Mouse (Mus musculus) spleen, adult 18-20 months (tissue): ENCODE data around the gene Rad54l.
A peak's percentile ranks its signal among the peaks of the same experiment; 100 is the strongest.

ENCODE experiments used
- DNase-seq, 2 experiments: peaks; one replicate each; pipeline ENCODE4 v3.0.0; 2022; ENCODE audit warnings: mixed read lengths in 2 of 2

Rad54l gene

GRCm38 (mm10) chr4:116073146-116073545, 50.3 kb downstream of the Rad54l start:
- no peak for DNase-seq

- no peak for DNase-seq
These were observed 53.4 kb downstream of the Rad54l start for GRCm38 (mm10) chr4:116070116-116070515.

- no peak for DNase-seq
These were observed 59.6 kb downstream of the Rad54l start for GRCm38 (mm10) chr4:116063855-116064254.

GRCm38 (mm10) chr4:116059012-116059726, 64.3 kb downstream of the Rad54l start:
- DNase-seq = no peak

GRCm38 (mm10) chr4:116057559-116057958, 65.9 kb downstream of the Rad54l start:
- DNase-seq = no peak

GRCm38 (mm10) chr4:116053399-116053961, 70.0 kb downstream of the Rad54l start, which contains the start of gene Nsun4:
Nsun4 (minus strand) TSS chr4:116053876.
- peak; percentile 82 to 88 for DNase-seq

- peak; percentile 24 to 59 for DNase-seq
These were observed 70.8 kb downstream of the Rad54l start for GRCm38 (mm10) chr4:116052526-116053293.

- no peak for DNase-seq
These were observed 74.3 kb downstream of the Rad54l start for GRCm38 (mm10) chr4:116049211-116049610.

GRCm38 (mm10) chr4:116048130-116048920, 75.2 kb downstream of the Rad54l start:
- no peak for DNase-seq

GRCm38 (mm10) chr4:116047681-116048080, 75.8 kb downstream of the Rad54l start:
- no peak for DNase-seq

- no peak for DNase-seq
These were observed 76.9 kb downstream of the Rad54l start for GRCm38 (mm10) chr4:116046604-116047003.
